Mouse (Mus musculus) small intestine, adult 2 months (tissue): Measurements from ENCODE around the gene Fam102a.

Experiments used
- CTCF ChIP-seq: fragments of 200-500 bp; IDR thresholded peaks from 2 replicates; pipeline ENCODE4 v1.5.1; 2012; ENCODE audit warnings: low read depth, mild to moderate bottlenecking, control low read depth, inconsistent platforms, low read length, moderate library complexity, mixed read lengths; ENCODE audit not compliant: insufficient replicate concordance, insufficient read length; ENCODE audit errors: extremely low read depth
- POLR2A ChIP-seq: fragments of 200-500 bp; IDR thresholded peaks from 2 replicates; pipeline ENCODE4 v1.6.1; 2012; ENCODE audit warnings: low read depth, mild to moderate bottlenecking, control low read depth, inconsistent platforms, low read length, moderate library complexity

GRCm38 (mm10) chr2:32547380-32547779 lies 12.2 kb downstream of the Fam102a start:
- TF ChIP-seq CTCF = no peak
- TF ChIP-seq POLR2A = no peak
